Mouse (Mus musculus) ES-E14 (cell line): ENCODE results near the gene Kirrel3.

Experiments
- HCFC1 ChIP-seq: IDR thresholded peaks from 2 replicates; pipeline ENCODE4 v1.6.1; 2012; ENCODE audit warnings: low read length, inconsistent platforms, borderline replicate concordance; ENCODE audit not compliant: insufficient read depth
- MAFK ChIP-seq: IDR thresholded peaks from 2 replicates; pipeline ENCODE4 v1.6.1; 2014; ENCODE audit warnings: mild to moderate bottlenecking, low read depth, low read length, inconsistent platforms; ENCODE audit not compliant: insufficient read depth
- ZC3H11A ChIP-seq: IDR thresholded peaks from 2 replicates; pipeline ENCODE4 v1.6.1; 2012; ENCODE audit warnings: low read depth, mild to moderate bottlenecking, inconsistent platforms, low read length, borderline replicate concordance
- ZNF384 ChIP-seq: IDR thresholded peaks from 2 replicates; pipeline ENCODE4 v1.6.1; 2012; ENCODE audit warnings: low read depth, low read length, inconsistent platforms

- no peak for TF ChIP-seq ZNF384
- TF ChIP-seq HCFC1 = no peak
- no peak for TF ChIP-seq ZC3H11A
- no peak for TF ChIP-seq MAFK
These were observed 75.6 kb downstream of the Kirrel3 start for GRCm38 (mm10) chr9:34561281-34561680.
